Mouse (Mus musculus) limb, embryonic 14.5 days (tissue): ENCODE measurements at regions not wholly inside any gene's neighbourhood (a gene's known extent, or its start where the extent isn't known, plus 50 kb on each side); places are given as distances from the start of the nearest gene placed in this dataset.
"Not testable (repeated sequence)": the region's sequence is repeated elsewhere in the genome, so short reads cannot be mapped to it uniquely, and the experiment has no call there.

Source experiments
- ATAC-seq: fragments of 200-750 bp; cut with Nextera tagmentation; 2 replicates; pipeline ENCODE4 v1.8.0; 2017; ENCODE audit warnings: low read depth, moderate number of reproducible peaks, moderate TSS enrichment; ENCODE audit not compliant: low FRiP score
- DNase-seq: peaks from one replicate; pipeline ENCODE4 v3.0.0-alpha.2; 2015; ENCODE audit warnings: low spot score
- H3K27ac ChIP-seq: fragments of 300-500 bp; sonication (generic); replicated peaks from 2 replicates; pipeline ENCODE4 v1.5.1; 2014; ENCODE audit warnings: low read depth, mild to moderate bottlenecking, low read length, moderate library complexity, mixed read lengths
- H3K27me3 ChIP-seq: fragments of 300-500 bp; sonication (generic); 2 replicates; pipeline ENCODE4 v1.6.1; 2014; ENCODE audit warnings: low read length, mixed read lengths; ENCODE audit not compliant: control insufficient read depth, insufficient read depth
- H3K36me3 ChIP-seq: fragments of 300-500 bp; sonication (generic); 2 replicates; pipeline ENCODE4 v1.6.1; 2014; ENCODE audit warnings: mild to moderate bottlenecking, low read length, moderate library complexity, mixed read lengths; ENCODE audit not compliant: control insufficient read depth, insufficient read depth
- H3K4me1 ChIP-seq: fragments of 300-500 bp; sonication (generic); 2 replicates; pipeline ENCODE4 v1.6.1; 2014; ENCODE audit warnings: antibody characterized with exemption, low read length, mixed read lengths; ENCODE audit not compliant: control insufficient read depth, insufficient read depth
- H3K4me2 ChIP-seq: fragments of 300-500 bp; sonication (generic); replicated peaks from 2 replicates; pipeline ENCODE4 v1.6.1; 2014; ENCODE audit warnings: low read depth, mild to moderate bottlenecking, low read length, moderate library complexity; ENCODE audit not compliant: severe bottlenecking
- H3K4me3 ChIP-seq: fragments of 300-500 bp; sonication (generic); replicated peaks from 2 replicates; pipeline ENCODE4 v1.5.1; 2014; ENCODE audit warnings: low read length
- H3K9ac ChIP-seq: fragments of 300-500 bp; sonication (generic); 2 replicates; pipeline ENCODE4 v1.6.1; 2014; ENCODE audit warnings: mild to moderate bottlenecking, low read depth, low read length, moderate library complexity; ENCODE audit not compliant: severe bottlenecking
- H3K9me3 ChIP-seq: fragments of 300-500 bp; sonication (generic); 2 replicates; pipeline ENCODE4 v1.6.1; 2016; ENCODE audit warnings: low read length; ENCODE audit not compliant: control insufficient read depth
- POLR2A ChIP-seq: fragments of 200-500 bp; IDR thresholded peaks from 2 replicates; pipeline ENCODE4 v1.8.0; 2012; ENCODE audit warnings: inconsistent platforms, mild to moderate bottlenecking, moderate library complexity, borderline replicate concordance; ENCODE audit not compliant: insufficient read depth, insufficient read length; ENCODE audit errors: extremely low read depth
- WGBS: fragments of 180-500 bp; shearing (Covaris S2); extraction: QIAGEN DNeasy Blood & Tissue Kit; methylation state at CpG from one replicate; pipeline ENCODE4 v1.1.7; 2014; 5-methylcytosine and 5-hydroxymethylcytosine counted together

GRCm38 (mm10) chr6:37744679-37745078 lies 125.9 kb upstream of the Trim24 start:
- no peaks in the 10 kb centered on the region for H3K27me3 ChIP-seq
- no peaks in the 10 kb centered on the region for H3K36me3 ChIP-seq
- no peak for ATAC-seq
- H3K4me3 ChIP-seq: no peak overlapping the region
- no peak overlapping the region for H3K27ac ChIP-seq
- H3K4me1 ChIP-seq: no peaks in the 10 kb centered on the region
- WGBS: 73% methylated on average over 4 of the region's 4 CpGs
- no peak for DNase-seq
- no peak overlapping the region for H3K9ac ChIP-seq
- no peak for TF ChIP-seq POLR2A
- 0 out of 2 replicates have a peak, but pooled peaks cover 3% of the 10 kb centered on the region for H3K9me3 ChIP-seq
- H3K4me2 ChIP-seq: no peak overlapping the region

- Histone ChIP-seq H3K27ac (no peak overlapping the region), H3K9me3 (0 out of 2 replicates have a peak, but pooled peaks cover 3% of the 10 kb centered on the region), H3K4me1 (no peaks in the 10 kb centered on the region), H3K27me3 (no peaks in the 10 kb centered on the region), H3K4me2 (no peak overlapping the region), H3K4me3 (no peak overlapping the region), H3K9ac (no peak overlapping the region), H3K36me3 (no peaks in the 10 kb centered on the region)
- TF ChIP-seq POLR2A: no peak
- WGBS: 88% methylated on average over 11 of the region's 11 CpGs
- DNase-seq (no peak), ATAC-seq (no peak)
Measured at GRCm38 (mm10) chr6:37745393-37746100, 125.1 kb upstream of the Trim24 start.

GRCm38 (mm10) chr6:37747793-37748192 lies 122.8 kb upstream of the Trim24 start:
- not testable (repeated sequence) for DNase-seq, H3K27me3 ChIP-seq, H3K9ac ChIP-seq, H3K36me3 ChIP-seq, H3K9me3 ChIP-seq, H3K4me3 ChIP-seq, H3K4me2 ChIP-seq, H3K4me1 ChIP-seq, ATAC-seq, H3K27ac ChIP-seq
- WGBS: 73% methylated on average over 4 of the region's 4 CpGs

- DNase-seq: no peak
Measured at GRCm38 (mm10) chr6:37748296-37748980, 122.2 kb upstream of the Trim24 start.

DNA sequence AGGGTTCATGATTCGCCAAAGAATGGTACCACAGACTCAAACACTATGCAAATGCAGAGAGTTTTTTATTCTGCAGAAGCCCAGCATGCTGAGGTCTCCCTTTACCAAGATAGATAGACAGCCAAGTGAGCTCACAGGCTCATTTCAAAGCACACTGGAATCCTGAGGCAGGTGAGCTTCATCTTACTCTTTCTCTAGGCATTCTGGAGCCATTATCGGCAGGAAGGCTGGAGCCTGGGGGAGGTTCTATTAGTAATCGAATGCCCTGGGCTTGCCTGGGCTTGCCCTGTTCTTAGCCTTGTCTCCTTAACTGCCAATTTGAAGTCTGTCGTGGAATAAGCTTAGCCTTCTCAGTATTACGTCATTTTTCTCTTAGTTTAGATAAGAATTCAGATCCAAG lies 121.6 kb upstream of the Trim24 start:
- ATAC-seq (no peak), DNase-seq (no peak)
- WGBS: 87% methylated on average over 5 of the region's 5 CpGs
- H3K4me2 ChIP-seq: no peak overlapping the region
- no peak for TF ChIP-seq POLR2A
- no peak overlapping the region for H3K9ac ChIP-seq
- H3K4me1 ChIP-seq: no peaks in the 10 kb centered on the region
- no peak overlapping the region for H3K4me3 ChIP-seq
- no peaks in the 10 kb centered on the region for H3K36me3 ChIP-seq
- 0 out of 2 replicates have a peak, but pooled peaks cover 3% of the 10 kb centered on the region for H3K9me3 ChIP-seq
- no peaks in the 10 kb centered on the region for H3K27me3 ChIP-seq
- H3K27ac ChIP-seq: no peak overlapping the region

More at GRCm38 (mm10) chr6:37748296-37748980, 122.2 kb upstream of the Trim24 start:
- no peak for ATAC-seq
- no peak for TF ChIP-seq POLR2A
- H3K27me3 ChIP-seq: no peaks in the 10 kb centered on the region
- no peak overlapping the region for H3K27ac ChIP-seq
- H3K4me3 ChIP-seq: no peak overlapping the region
- H3K4me2 ChIP-seq: no peak overlapping the region
- no peaks in the 10 kb centered on the region for H3K4me1 ChIP-seq
- no peaks in the 10 kb centered on the region for H3K36me3 ChIP-seq
- 66% methylated on average over 8 of the region's 8 CpGs for WGBS
- no peak overlapping the region for H3K9ac ChIP-seq
- H3K9me3 ChIP-seq: 0 out of 2 replicates have a peak, but pooled peaks cover 3% of the 10 kb centered on the region
